ENCODE assay signal across 8 mouse cellular contexts in genomic region chr2:158912631-158913258, GRCm38 (mm10).
DNase-seq lines count a peak whose midpoint lies in the region; ATAC-seq and TF ChIP-seq lines count a peak whose summit lies in the region.

No protein-coding gene starts in this region.

- peak; percentile 81 for ATAC-seq in hindbrain, embryonic 16.5 days
- ATAC-seq in limb, embryonic 14.5 days (ENCODE audit: low FRiP score, low read depth) = no peak
- peak; percentile 29 for ATAC-seq in neural tube, embryonic 12.5 days (ENCODE audit: low FRiP score, low read depth)
- ATAC-seq in erythroblast, adult 5-6 weeks (replicated peaks; ENCODE audit: low FRiP score, poor library complexity, severe bottlenecking) = no peak

- no peak overlapping the region for H3K27ac ChIP-seq in spleen, adult 2 months (ENCODE audit: insufficient read depth, low read length)
- no peak overlapping the region for H3K27ac ChIP-seq in forebrain, embryonic 10.5 days
- no peak overlapping the region for H3K27ac ChIP-seq in hindbrain, embryonic 16.5 days (ENCODE audit: low read depth, low read length)
- H3K27ac ChIP-seq in limb, embryonic 14.5 days (replicated peaks; ENCODE audit: low read depth, low read length) = no peak overlapping the region
- no peak overlapping the region for H3K27ac ChIP-seq in neural tube, embryonic 12.5 days

- no peaks in the 10 kb centered on the region for H3K4me1 ChIP-seq in spleen, adult 2 months (ENCODE audit: control insufficient read depth, insufficient read depth, insufficient read length)
- H3K4me1 ChIP-seq in forebrain, embryonic 10.5 days = peaks cover 7% of the 10 kb centered on the region
- H3K4me1 ChIP-seq in hindbrain, embryonic 16.5 days (ENCODE audit: control insufficient read depth, insufficient read depth, low read depth, low read length) = peaks cover 2% of the 10 kb centered on the region; the same call in 1 of the 2 replicates
- no peaks in the 10 kb centered on the region for H3K4me1 ChIP-seq in limb, embryonic 14.5 days (ENCODE audit: control insufficient read depth, insufficient read depth, low read length)
- H3K4me1 ChIP-seq in neural tube, embryonic 12.5 days = no peaks in the 10 kb centered on the region

- H3K36me3 ChIP-seq in spleen, adult 2 months (ENCODE audit: control insufficient read depth, insufficient read depth, low read length) = no peaks in the 10 kb centered on the region
- no peaks in the 10 kb centered on the region for H3K36me3 ChIP-seq in forebrain, embryonic 10.5 days (replicated peaks)
- no peaks in the 10 kb centered on the region for H3K36me3 ChIP-seq in hindbrain, embryonic 16.5 days (ENCODE audit: control insufficient read depth, insufficient read depth, low read length)
- H3K36me3 ChIP-seq in limb, embryonic 14.5 days (ENCODE audit: control insufficient read depth, insufficient read depth, low read length) = no peaks in the 10 kb centered on the region
- H3K36me3 ChIP-seq in neural tube, embryonic 12.5 days = no peaks in the 10 kb centered on the region

- no peak overlapping the region for H3K9ac ChIP-seq in hindbrain, embryonic 16.5 days (ENCODE audit: low read depth, low read length)
- no peak overlapping the region for H3K9ac ChIP-seq in limb, embryonic 14.5 days (ENCODE audit: low read depth, low read length, severe bottlenecking)
- H3K9ac ChIP-seq in neural tube, embryonic 12.5 days = no peak overlapping the region

- TF ChIP-seq POLR2A in spleen, adult 2 months (IDR thresholded peaks at IDR 0.05; ENCODE audit: low read depth, low read length) = no peak
- no peak for TF ChIP-seq POLR2A in limb, embryonic 14.5 days (IDR thresholded peaks at IDR 0.05; ENCODE audit: borderline replicate concordance, extremely low read depth, insufficient read depth, insufficient read length)

- no peak overlapping the region for H3K4me2 ChIP-seq in hindbrain, embryonic 16.5 days (ENCODE audit: low read length)
- no peak overlapping the region for H3K4me2 ChIP-seq in limb, embryonic 14.5 days (replicated peaks; ENCODE audit: low read depth, low read length, severe bottlenecking)
- H3K4me2 ChIP-seq in neural tube, embryonic 12.5 days (replicated peaks) = no peak overlapping the region

- no peaks in the 10 kb centered on the region for H3K27me3 ChIP-seq in spleen, adult 2 months (ENCODE audit: control insufficient read depth, insufficient read depth, low read length)
- 0 out of 2 replicates have a peak, but pooled peaks cover 3% of the 10 kb centered on the region for H3K27me3 ChIP-seq in forebrain, embryonic 10.5 days (ENCODE audit: poor library complexity, severe bottlenecking)
- no peaks in the 10 kb centered on the region for H3K27me3 ChIP-seq in hindbrain, embryonic 16.5 days (replicated peaks; ENCODE audit: control insufficient read depth, insufficient read depth, low read length)
- 0 out of 2 replicates have a peak, but pooled peaks cover 4% of the 10 kb centered on the region for H3K27me3 ChIP-seq in limb, embryonic 14.5 days (ENCODE audit: control insufficient read depth, insufficient read depth, low read length)
- H3K27me3 ChIP-seq in neural tube, embryonic 12.5 days (replicated peaks) = no peaks in the 10 kb centered on the region

- no peak overlapping the region for H3K4me3 ChIP-seq in spleen, adult 2 months (ENCODE audit: extremely low read depth, insufficient read depth, insufficient read length)
- H3K4me3 ChIP-seq in forebrain, embryonic 10.5 days = no peak overlapping the region
- no peak overlapping the region for H3K4me3 ChIP-seq in hindbrain, embryonic 16.5 days (ENCODE audit: low read length)
- no peak overlapping the region for H3K4me3 ChIP-seq in limb, embryonic 14.5 days (replicated peaks; ENCODE audit: low read length)
- H3K4me3 ChIP-seq in neural tube, embryonic 12.5 days = no peak overlapping the region

- no peak for DNase-seq in spleen, adult 2 months (ENCODE audit: low read depth in 1 of 2, low spot score in 2 of 2)
- no peak for DNase-seq in spleen, postnatal 14 days (ENCODE audit: low spot score in 2 of 2)
- peak; percentile 63 for DNase-seq in adrenal gland, postnatal 25 days
- DNase-seq in forebrain, embryonic 10.5 days (ENCODE audit: extremely low spot score, low spot score) = peak; percentile 53
- DNase-seq in limb, embryonic 14.5 days (ENCODE audit: low spot score) = peak; percentile 33

- H3K9me3 ChIP-seq in forebrain, embryonic 10.5 days = no peaks in the 10 kb centered on the region
- H3K9me3 ChIP-seq in hindbrain, embryonic 16.5 days (ENCODE audit: control insufficient read depth, low read length) = no peaks in the 10 kb centered on the region
- no peaks in the 10 kb centered on the region for H3K9me3 ChIP-seq in limb, embryonic 14.5 days (ENCODE audit: control insufficient read depth, low read length)
- H3K9me3 ChIP-seq in neural tube, embryonic 12.5 days = no peaks in the 10 kb centered on the region

- WGBS in spleen, adult 2 months = 40% methylated on average over 9 of the region's 9 CpGs
- WGBS in forebrain, embryonic 10.5 days = 43% methylated on average over 9 of the region's 9 CpGs
- 35% methylated on average over 9 of the region's 9 CpGs for WGBS in hindbrain, embryonic 16.5 days
- WGBS in limb, embryonic 14.5 days = 40% methylated on average over 9 of the region's 9 CpGs
- WGBS in neural tube, embryonic 12.5 days = 39% methylated on average over 9 of the region's 9 CpGs

- TF ChIP-seq CTCF in spleen, adult 2 months (IDR thresholded peaks at IDR 0.05; ENCODE audit: extremely low read depth, insufficient read depth, insufficient read length, insufficient replicate concordance) = peak; percentile 44; the same call in 1 of the 2 replicates

Comparison
In these comparisons a context has a peak if more than half of its experiments do, and no peak if none do; other contexts are left out.
1. DNase-seq: peak in adrenal gland, postnatal 25 days (single experiment), forebrain, embryonic 10.5 days (single experiment) and limb, embryonic 14.5 days (single experiment); none in spleen, adult 2 months (0 of 2) and spleen, postnatal 14 days (0 of 2).
2. ATAC-seq: peak in hindbrain, embryonic 16.5 days (single experiment) and neural tube, embryonic 12.5 days (single experiment); none in limb, embryonic 14.5 days (single experiment) and erythroblast, adult 5-6 weeks (single experiment).